Mouse (Mus musculus): ENCODE data around the gene Psmd11.

DNA sequence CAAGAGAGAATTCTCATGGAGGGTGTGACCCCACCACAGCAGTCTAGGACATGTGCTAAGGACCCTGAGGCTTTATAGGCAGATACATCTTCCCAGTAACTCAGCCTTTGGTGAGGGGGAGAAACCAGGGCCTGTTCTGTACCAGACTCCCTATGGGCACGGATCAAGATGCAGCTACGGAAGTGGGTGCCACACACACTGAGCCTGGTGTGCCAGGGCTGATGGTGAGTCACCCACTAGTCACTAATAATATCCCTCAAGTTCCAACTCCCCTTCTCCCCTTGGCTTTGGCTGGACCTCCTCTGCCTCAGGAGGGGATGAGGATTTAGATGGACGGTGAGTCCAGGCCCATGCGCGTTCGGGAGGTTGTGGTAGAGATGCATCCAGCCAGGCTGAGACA is 67.6 kb downstream of the Psmd11 start:
- TF ChIP-seq CTCF (IDR thresholded peaks at IDR 0.05; ENCODE audit: extremely low read depth, insufficient read length, insufficient replicate concordance, low read depth, low read length) = no peak
- TF ChIP-seq POLR2A (IDR thresholded peaks at IDR 0.05; ENCODE audit: low read depth, low read length) = no peak
